Mouse (Mus musculus): Measurements from ENCODE around the gene Btg2. TPM values are rescaled to one million over a fixed set of nuclear protein-coding genes. Genes with fewer than 3 reads are reported as not detected.

The Btg2 gene
- polyA plus RNA-seq, 1 experiment from 2014 or later = 69.4 TPM

DNA sequence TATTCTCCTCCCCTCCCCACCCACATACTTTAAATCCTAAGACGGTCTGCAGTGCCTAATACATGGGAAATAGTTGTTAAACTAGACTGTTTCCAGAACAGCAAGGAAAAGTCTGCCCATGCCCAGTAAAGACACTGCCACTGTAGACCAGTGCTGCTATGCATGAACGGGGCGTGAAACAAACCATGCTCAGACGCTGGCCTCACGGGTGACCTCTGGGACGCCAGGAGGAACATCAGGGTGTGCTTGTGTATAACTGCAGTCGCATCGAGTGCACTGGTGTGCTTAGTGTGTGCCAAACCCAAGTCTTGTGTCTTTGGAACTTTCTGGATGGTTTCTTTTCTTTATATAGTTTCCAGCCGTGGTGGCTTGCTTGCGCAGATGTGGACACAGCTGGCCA, 4.3 kb downstream of the Btg2 start:
- ATAC-seq (replicated peaks) = no peak
- H3K4me1 ChIP-seq = peaks cover 75% of the 10 kb centered on the region
- H3K9ac ChIP-seq (replicated peaks) = no peak overlapping the region
- H3K27me3 ChIP-seq = no peaks in the 10 kb centered on the region
- WGBS = 87% methylated on average over 10 of the region's 10 CpGs
- H3K4me3 ChIP-seq = peak overlapping the region; percentile 11; the same call in 1 of the 2 replicates
- no peaks in the 10 kb centered on the region for H3K9me3 ChIP-seq
- H3K27ac ChIP-seq (replicated peaks) = 0 out of 2 replicates have a peak overlapping the region, but pooled peaks have one; percentile 12
- H3K4me2 ChIP-seq (replicated peaks) = peak overlapping the region; percentile 72
- H3K36me3 ChIP-seq = peaks cover 4% of the 10 kb centered on the region; the same call in 1 of the 2 replicates

GRCm38 (mm10) chr1:134074184-134074583, 4.7 kb downstream of the Btg2 start:
- Histone ChIP-seq H3K4me3 (no peak overlapping the region), H3K4me1 (peaks cover 72% of the 10 kb centered on the region), H3K36me3 (peaks cover 4% of the 10 kb centered on the region; the same call in 1 of the 2 replicates), H3K27ac (replicated peaks) (0 out of 2 replicates have a peak overlapping the region, but pooled peaks have one; percentile 12), H3K27me3 (no peaks in the 10 kb centered on the region), H3K9ac (replicated peaks) (no peak overlapping the region), H3K9me3 (no peaks in the 10 kb centered on the region), H3K4me2 (replicated peaks) (no peak overlapping the region)
- ATAC-seq (replicated peaks) = no peak
- WGBS = 44% methylated on average over 3 of the region's 3 CpGs

DNA sequence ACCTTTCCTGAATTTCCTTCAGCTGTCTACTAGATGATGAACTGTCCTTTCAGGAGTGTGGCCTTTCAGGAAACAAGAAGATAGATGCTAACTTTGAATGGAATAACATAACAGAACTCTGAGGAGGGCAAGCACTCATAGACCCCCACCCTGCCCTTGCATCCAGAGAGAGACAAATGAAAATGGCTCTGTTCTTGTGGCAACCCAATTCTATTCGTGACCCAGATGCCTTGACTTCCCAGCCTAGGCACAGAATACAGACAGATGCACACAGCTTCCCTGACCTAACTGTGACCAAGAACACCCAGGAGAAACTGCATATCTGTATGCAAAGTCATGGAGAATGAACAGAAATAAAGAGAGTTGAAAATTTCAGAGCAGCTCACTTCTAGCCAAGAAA, 5.3 kb downstream of the Btg2 start:
- Histone ChIP-seq H3K9ac (replicated peaks) (no peak overlapping the region), H3K27ac (replicated peaks) (peak overlapping the region; percentile 46; the same call in 1 of the 2 replicates), H3K4me3 (no peak overlapping the region), H3K4me1 (peaks cover 72% of the 10 kb centered on the region), H3K4me2 (replicated peaks) (no peak overlapping the region), H3K9me3 (no peaks in the 10 kb centered on the region), H3K36me3 (peaks cover 4% of the 10 kb centered on the region; the same call in 1 of the 2 replicates), H3K27me3 (no peaks in the 10 kb centered on the region)
- WGBS = 84% methylated on average over 1 of the region's 1 CpGs
- ATAC-seq (replicated peaks) = no peak

- Histone ChIP-seq H3K9me3 (no peaks in the 10 kb centered on the region), H3K27ac (replicated peaks) (peak overlapping the region; percentile 46; the same call in 1 of the 2 replicates), H3K4me3 (no peak overlapping the region), H3K9ac (replicated peaks) (no peak overlapping the region), H3K4me2 (replicated peaks) (no peak overlapping the region), H3K4me1 (peaks cover 67% of the 10 kb centered on the region), H3K36me3 (peaks cover 4% of the 10 kb centered on the region; the same call in 1 of the 2 replicates), H3K27me3 (no peaks in the 10 kb centered on the region)
- WGBS = 85% methylated on average over 6 of the region's 6 CpGs
- ATAC-seq (replicated peaks) = no peak
These were observed 5.8 kb downstream of the Btg2 start for GRCm38 (mm10) chr1:134073061-134073564.

- WGBS = 7% methylated on average over 10 of the region's 10 CpGs
- H3K4me3 ChIP-seq = no peak overlapping the region
- H3K4me2 ChIP-seq (replicated peaks) = no peak overlapping the region
- H3K9ac ChIP-seq (replicated peaks) = no peak overlapping the region
- H3K27me3 ChIP-seq = no peaks in the 10 kb centered on the region
- H3K4me1 ChIP-seq = peaks cover 61% of the 10 kb centered on the region
- H3K36me3 ChIP-seq = peaks cover 4% of the 10 kb centered on the region; the same call in 1 of the 2 replicates
- peak overlapping the region; percentile 89 for H3K27ac ChIP-seq (replicated peaks)
- ATAC-seq (replicated peaks) = peak; percentile 57
- no peaks in the 10 kb centered on the region for H3K9me3 ChIP-seq
These were observed 7.4 kb downstream of the Btg2 start for GRCm38 (mm10) chr1:134071411-134072018.

GRCm38 (mm10) chr1:134070099-134070669, 8.7 kb downstream of the Btg2 start:
- peaks cover 53% of the 10 kb centered on the region for H3K4me1 ChIP-seq
- ATAC-seq (replicated peaks) = no peak

GRCm38 (mm10) chr1:134067143-134067619, 11.7 kb downstream of the Btg2 start:
- no peak for ATAC-seq (replicated peaks)
- Histone ChIP-seq H3K4me3 (no peak overlapping the region), H3K27ac (replicated peaks) (peak overlapping the region; percentile 16; the same call in 1 of the 2 replicates), H3K4me1 (peaks cover 65% of the 10 kb centered on the region), H3K4me2 (replicated peaks) (no peak overlapping the region), H3K36me3 (no peaks in the 10 kb centered on the region), H3K27me3 (no peaks in the 10 kb centered on the region), H3K9me3 (no peaks in the 10 kb centered on the region), H3K9ac (replicated peaks) (no peak overlapping the region)
- 10% methylated on average over 8 of the region's 8 CpGs for WGBS

More at GRCm38 (mm10) chr1:134070099-134070669, 8.7 kb downstream of the Btg2 start:
- H3K9ac ChIP-seq (replicated peaks) = no peak overlapping the region
- H3K27ac ChIP-seq (replicated peaks) = peak overlapping the region; percentile 89
- WGBS = 43% methylated on average over 8 of the region's 8 CpGs
- peaks cover 4% of the 10 kb centered on the region; the same call in 1 of the 2 replicates for H3K36me3 ChIP-seq
- no peaks in the 10 kb centered on the region for H3K27me3 ChIP-seq
- no peak overlapping the region for H3K4me2 ChIP-seq (replicated peaks)
- H3K4me3 ChIP-seq = no peak overlapping the region
- no peaks in the 10 kb centered on the region for H3K9me3 ChIP-seq

- peaks cover 65% of the 10 kb centered on the region for H3K4me1 ChIP-seq
- 59% methylated on average over 3 of the region's 3 CpGs for WGBS
- H3K9me3 ChIP-seq = no peaks in the 10 kb centered on the region
- no peaks in the 10 kb centered on the region for H3K36me3 ChIP-seq
- no peak overlapping the region for H3K4me2 ChIP-seq (replicated peaks)
- peak overlapping the region; percentile 16; the same call in 1 of the 2 replicates for H3K27ac ChIP-seq (replicated peaks)
- no peak overlapping the region for H3K9ac ChIP-seq (replicated peaks)
- ATAC-seq (replicated peaks) = no peak
- no peaks in the 10 kb centered on the region for H3K27me3 ChIP-seq
- H3K4me3 ChIP-seq = no peak overlapping the region
These were observed 12.4 kb downstream of the Btg2 start for GRCm38 (mm10) chr1:134066554-134066953.

DNA sequence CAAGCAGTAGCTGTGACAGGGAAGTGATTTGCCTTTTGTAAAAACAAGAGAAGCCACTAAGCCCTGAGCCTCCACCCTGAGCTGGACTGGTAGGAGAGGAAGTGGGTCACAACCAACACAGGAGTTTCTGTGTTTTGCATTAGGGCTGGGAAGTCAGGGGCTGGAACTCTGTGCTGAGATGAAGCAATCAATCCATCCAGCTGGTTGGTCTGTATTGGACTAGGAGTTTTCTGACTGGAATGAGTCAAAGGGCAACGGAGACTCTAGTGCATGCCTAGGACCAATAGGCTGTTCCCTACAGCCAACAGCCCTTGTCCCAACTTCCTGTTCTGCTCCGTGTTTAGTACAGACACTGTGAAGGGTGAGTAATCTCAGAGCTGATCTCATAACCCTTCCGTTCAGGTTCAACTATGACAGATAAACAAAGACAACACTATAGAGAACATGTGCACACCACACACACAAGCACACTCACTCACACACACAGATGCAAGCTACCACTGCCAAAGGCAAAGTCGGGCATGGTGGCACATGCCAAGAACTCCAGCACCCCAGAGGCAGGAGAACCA, 13.6 kb downstream of the Btg2 start:
- peaks cover 64% of the 10 kb centered on the region for H3K4me1 ChIP-seq
- WGBS = 73% methylated on average over 4 of the region's 4 CpGs
- no peaks in the 10 kb centered on the region for H3K9me3 ChIP-seq
- no peak overlapping the region for H3K4me2 ChIP-seq (replicated peaks)
- H3K27me3 ChIP-seq = no peaks in the 10 kb centered on the region
- H3K9ac ChIP-seq (replicated peaks) = no peak overlapping the region
- H3K27ac ChIP-seq (replicated peaks) = peak overlapping the region; percentile 98
- ATAC-seq (replicated peaks) = no peak
- no peaks in the 10 kb centered on the region for H3K36me3 ChIP-seq
- H3K4me3 ChIP-seq = no peak overlapping the region

DNA sequence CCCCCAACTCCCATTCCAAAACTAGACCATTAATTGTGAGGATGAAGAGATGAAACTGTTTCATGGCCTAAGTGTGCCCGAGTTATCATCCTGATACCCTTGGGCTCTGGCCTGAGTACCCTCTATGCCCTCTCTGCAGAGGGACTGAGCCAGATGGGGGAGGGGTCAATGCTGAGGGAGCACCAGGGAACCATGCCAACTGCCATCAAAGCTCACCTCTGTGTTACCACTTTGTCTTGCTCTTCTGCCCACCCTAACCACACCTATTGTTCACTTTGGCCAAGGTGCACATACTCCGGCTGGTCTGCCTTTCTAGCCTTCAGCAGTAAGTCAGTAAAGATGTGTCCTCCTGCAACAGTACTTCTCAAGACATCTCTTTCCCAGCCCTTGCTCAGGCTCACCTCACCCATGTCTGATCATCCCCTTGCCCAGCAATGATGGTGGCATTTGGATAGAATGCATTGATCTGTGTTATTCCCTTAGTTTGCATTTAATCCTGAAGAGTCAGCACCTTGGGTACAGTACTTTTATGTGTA, 14.6 kb downstream of the Btg2 start:
- no peak overlapping the region for H3K4me3 ChIP-seq
- H3K9me3 ChIP-seq = no peaks in the 10 kb centered on the region
- H3K27ac ChIP-seq (replicated peaks) = peak overlapping the region; percentile 98
- no peaks in the 10 kb centered on the region for H3K27me3 ChIP-seq
- 0 out of 2 replicates have a peak overlapping the region, but pooled peaks have one; percentile 19 for H3K9ac ChIP-seq (replicated peaks)
- no peak for ATAC-seq (replicated peaks)
- no peak overlapping the region for H3K4me2 ChIP-seq (replicated peaks)
- WGBS = 53% methylated on average over 2 of the region's 2 CpGs
- H3K4me1 ChIP-seq = peaks cover 67% of the 10 kb centered on the region
- H3K36me3 ChIP-seq = no peaks in the 10 kb centered on the region

- Histone ChIP-seq H3K4me3 (no peak overlapping the region), H3K4me2 (replicated peaks) (peak overlapping the region; percentile 36), H3K4me1 (peaks cover 67% of the 10 kb centered on the region), H3K9me3 (no peaks in the 10 kb centered on the region), H3K9ac (replicated peaks) (0 out of 2 replicates have a peak overlapping the region, but pooled peaks have one; percentile 19), H3K27ac (replicated peaks) (peak overlapping the region; percentile 98), H3K27me3 (no peaks in the 10 kb centered on the region), H3K36me3 (no peaks in the 10 kb centered on the region)
- no peak for ATAC-seq (replicated peaks)
- whole genome bisulfite sequencing = under 1% methylated on average over 9 of the region's 9 CpGs
These were observed 15.2 kb downstream of the Btg2 start for GRCm38 (mm10) chr1:134063773-134064125.
